Mouse (Mus musculus): ENCODE results near the gene Susd1. TPM values are rescaled to one million over a fixed set of nuclear protein-coding genes. Genes with fewer than 3 reads are reported as not detected.

The Susd1 gene
- total and polyA plus RNA-seq, 3 experiments: 1.6 to 6.1 (median 4.1) TPM

GRCm38 (mm10) chr4:59328821-59329220 is 109.6 kb downstream of the Susd1 start:
- TF ChIP-seq PAX5 (IDR thresholded peaks at IDR 0.05; ENCODE audit: low read length): no peak
- TF ChIP-seq NRF1 (IDR thresholded peaks at IDR 0.05; ENCODE audit: low read depth, low read length): no peak
- TF ChIP-seq SIN3A (IDR thresholded peaks at IDR 0.05; ENCODE audit: low read length): no peak
- TF ChIP-seq RAD21 (IDR thresholded peaks at IDR 0.05; ENCODE audit: low read depth, low read length): no peak
- TF ChIP-seq POLR2AphosphoS2 (IDR thresholded peaks at IDR 0.05; ENCODE audit: low read depth, low read length): no peak
- no peak for TF ChIP-seq POLR2A (IDR thresholded peaks at IDR 0.05; ENCODE audit: low read depth, low read length)
- no peak for TF ChIP-seq UBTF (IDR thresholded peaks at IDR 0.05; ENCODE audit: low read depth, low read length)
- TF ChIP-seq ZNF384 (IDR thresholded peaks at IDR 0.05; ENCODE audit: low read depth, low read length): no peak
- TF ChIP-seq MYC (IDR thresholded peaks at IDR 0.05; ENCODE audit: low read depth, low read length): no peak
- no peak for TF ChIP-seq JUND (conservative IDR thresholded peaks at IDR 0.05; ENCODE audit: low read depth, low read length)
- no peak for TF ChIP-seq BHLHE40 (IDR thresholded peaks at IDR 0.05; ENCODE audit: low read depth, low read length)
- TF ChIP-seq KAT2A (IDR thresholded peaks at IDR 0.05; ENCODE audit: insufficient replicate concordance, low read length): no peak
- TF ChIP-seq GABPA (IDR thresholded peaks at IDR 0.05; ENCODE audit: insufficient replicate concordance, low read depth, low read length): no peak
- TF ChIP-seq ZMIZ1 (IDR thresholded peaks at IDR 0.05; ENCODE audit: low read depth, low read length): no peak
- TF ChIP-seq IRF4 (IDR thresholded peaks at IDR 0.05; ENCODE audit: low read depth, low read length): no peak
- no peak for TF ChIP-seq TCF12 (IDR thresholded peaks at IDR 0.05; ENCODE audit: low read depth, low read length)
- TF ChIP-seq JUN (IDR thresholded peaks at IDR 0.05; ENCODE audit: insufficient read depth, low read depth, low read length): no peak
- TF ChIP-seq MEF2A (IDR thresholded peaks at IDR 0.05; ENCODE audit: borderline replicate concordance, low read depth, low read length): no peak
- TF ChIP-seq EP300 (IDR thresholded peaks at IDR 0.05; ENCODE audit: low read length): no peak
- no peak for TF ChIP-seq CTCF (conservative IDR thresholded peaks at IDR 0.05 in 1 of 2, IDR thresholded peaks at IDR 0.05 in 1 of 2; ENCODE audit: low read depth in 2 of 2, low read length in 2 of 2)
- Histone ChIP-seq H3K9me3 (replicated peaks; ENCODE audit: low read length) (no peaks in the 10 kb centered on the region), H3K36me3 (replicated peaks in 1 of 2; ENCODE audit: control insufficient read depth in 1 of 2, insufficient read depth in 1 of 2, low read length in 1 of 2) (no peaks in the 10 kb centered on the region), H3K9ac (ENCODE audit: insufficient read depth, low read depth) (no peak overlapping the region), H3K79me2 (replicated peaks; ENCODE audit: control insufficient read depth, extremely low read depth, insufficient read depth, poor library complexity, severe bottlenecking) (no peaks in the 10 kb centered on the region), H3K4me1 (ENCODE audit: control insufficient read depth in 1 of 2, insufficient read depth in 2 of 2) (peaks cover 11 to 43% of the 10 kb centered on the region in 2 experiments), H3K4me3 (replicated peaks in 1 of 3; ENCODE audit: low read depth in 2 of 3, low read length in 2 of 3, poor library complexity in 1 of 3) (no peak overlapping the region), H3K27me3 (replicated peaks) (no peaks in the 10 kb centered on the region), H3K4me2 (ENCODE audit: insufficient read depth, low read depth, poor library complexity, severe bottlenecking) (no peak overlapping the region), H3K27ac (ENCODE audit: insufficient read depth, low read depth) (no peak overlapping the region)
- dilution Hi-C loops (cut with MboI; ENCODE audit: extremely low pct_ligation_motif_present, extremely low pct_unique_long_range_greater_than_20kb, low sequenced_read_pairs): no loop called here
- in situ Hi-C loops (cut with MboI; ENCODE audit: low pct_ligation_motif_present, low pct_unique_long_range_greater_than_20kb, low sequenced_read_pairs): loop anchor here (25.0 kb wide), 2 partner anchors 142 to 217 kb away; partner anchors contain the start of gene Ugcg
- no peak for DNase-seq (ENCODE audit: extremely low read depth)

GRCm38 (mm10) chr4:59327986-59328385 is 110.4 kb downstream of the Susd1 start:
- Histone ChIP-seq H3K27ac (ENCODE audit: insufficient read depth, low read depth) (no peak overlapping the region), H3K9me3 (replicated peaks; ENCODE audit: low read length) (no peaks in the 10 kb centered on the region), H3K79me2 (replicated peaks; ENCODE audit: control insufficient read depth, extremely low read depth, insufficient read depth, poor library complexity, severe bottlenecking) (no peaks in the 10 kb centered on the region), H3K9ac (ENCODE audit: insufficient read depth, low read depth) (no peak overlapping the region), H3K27me3 (replicated peaks) (no peaks in the 10 kb centered on the region), H3K36me3 (replicated peaks in 1 of 2; ENCODE audit: control insufficient read depth in 1 of 2, insufficient read depth in 1 of 2, low read length in 1 of 2) (no peaks in the 10 kb centered on the region), H3K4me3 (replicated peaks in 1 of 3; ENCODE audit: low read depth in 2 of 3, low read length in 2 of 3, poor library complexity in 1 of 3) (no peak overlapping the region), H3K4me1 (ENCODE audit: control insufficient read depth in 1 of 2, insufficient read depth in 2 of 2) (peaks cover 11 to 42% of the 10 kb centered on the region in 2 experiments), H3K4me2 (ENCODE audit: insufficient read depth, low read depth, poor library complexity, severe bottlenecking) (no peak overlapping the region)
- in situ Hi-C loops (cut with MboI; ENCODE audit: low pct_ligation_motif_present, low pct_unique_long_range_greater_than_20kb, low sequenced_read_pairs): loop anchor here (25.0 kb wide), 2 partner anchors 141 to 216 kb away; partner anchors contain the start of gene Ugcg
- no peak for TF ChIP-seq JUN (IDR thresholded peaks at IDR 0.05; ENCODE audit: insufficient read depth, low read depth, low read length)
- TF ChIP-seq USF2 (conservative IDR thresholded peaks at IDR 0.05; ENCODE audit: low read depth, low read length): no peak
- TF ChIP-seq CTCF (conservative IDR thresholded peaks at IDR 0.05 in 1 of 2, IDR thresholded peaks at IDR 0.05 in 1 of 2; ENCODE audit: low read depth in 2 of 2, low read length in 2 of 2): no peak
- no peak for TF ChIP-seq MAX (IDR thresholded peaks at IDR 0.05; ENCODE audit: low read length)
- TF ChIP-seq ETS1 (conservative IDR thresholded peaks at IDR 0.05; ENCODE audit: low read depth, low read length): no peak
- TF ChIP-seq RCOR1 (conservative IDR thresholded peaks at IDR 0.05; ENCODE audit: low read depth, low read length): no peak
- TF ChIP-seq POLR2AphosphoS2 (IDR thresholded peaks at IDR 0.05; ENCODE audit: low read depth, low read length): no peak
- no peak for TF ChIP-seq IRF4 (IDR thresholded peaks at IDR 0.05; ENCODE audit: low read depth, low read length)
- TF ChIP-seq TBP (conservative IDR thresholded peaks at IDR 0.05; ENCODE audit: low read depth, low read length): no peak
- TF ChIP-seq KAT2A (IDR thresholded peaks at IDR 0.05; ENCODE audit: insufficient replicate concordance, low read length): no peak
- TF ChIP-seq SMC3 (IDR thresholded peaks at IDR 0.05; ENCODE audit: low read depth, low read length): no peak
- no peak for TF ChIP-seq CHD1 (IDR thresholded peaks at IDR 0.05; ENCODE audit: low read depth, low read length)
- no peak for TF ChIP-seq JUND (conservative IDR thresholded peaks at IDR 0.05; ENCODE audit: low read depth, low read length)
- TF ChIP-seq USF1 (IDR thresholded peaks at IDR 0.05; ENCODE audit: low read depth, low read length): no peak
- TF ChIP-seq NELFE (IDR thresholded peaks at IDR 0.05; ENCODE audit: low read depth, low read length): no peak
- no peak for TF ChIP-seq ZMIZ1 (IDR thresholded peaks at IDR 0.05; ENCODE audit: low read depth, low read length)
- no peak for TF ChIP-seq MAZ (IDR thresholded peaks at IDR 0.05; ENCODE audit: low read depth, low read length)
- dilution Hi-C loops (cut with MboI; ENCODE audit: extremely low pct_ligation_motif_present, extremely low pct_unique_long_range_greater_than_20kb, low sequenced_read_pairs): no loop called here
- DNase-seq (ENCODE audit: extremely low read depth): no peak
